Mouse (Mus musculus) brain, adult 10 weeks (tissue): ENCODE measurements around the gene Pard3b. TPM values are rescaled to one million over a fixed set of nuclear protein-coding genes. Genes with fewer than 3 reads are reported as not detected.

Source experiments
- polyA plus RNA-seq: library from polyadenylated mRNA; stranded (reverse); fragments of 350-450 nt; fragmentation: Illumina TruSeq; extraction: RNeasy Lipid Tissue Mini Kit (QIAGEN cat#74804); gene quantifications from one replicate; pipeline ENCODE4 v1.2.3, GENCODE M21; 2015; ENCODE audit warnings: low read depth, low replicate concordance

Pard3b gene
- 0.98 TPM for polyA plus RNA-seq

DNA sequence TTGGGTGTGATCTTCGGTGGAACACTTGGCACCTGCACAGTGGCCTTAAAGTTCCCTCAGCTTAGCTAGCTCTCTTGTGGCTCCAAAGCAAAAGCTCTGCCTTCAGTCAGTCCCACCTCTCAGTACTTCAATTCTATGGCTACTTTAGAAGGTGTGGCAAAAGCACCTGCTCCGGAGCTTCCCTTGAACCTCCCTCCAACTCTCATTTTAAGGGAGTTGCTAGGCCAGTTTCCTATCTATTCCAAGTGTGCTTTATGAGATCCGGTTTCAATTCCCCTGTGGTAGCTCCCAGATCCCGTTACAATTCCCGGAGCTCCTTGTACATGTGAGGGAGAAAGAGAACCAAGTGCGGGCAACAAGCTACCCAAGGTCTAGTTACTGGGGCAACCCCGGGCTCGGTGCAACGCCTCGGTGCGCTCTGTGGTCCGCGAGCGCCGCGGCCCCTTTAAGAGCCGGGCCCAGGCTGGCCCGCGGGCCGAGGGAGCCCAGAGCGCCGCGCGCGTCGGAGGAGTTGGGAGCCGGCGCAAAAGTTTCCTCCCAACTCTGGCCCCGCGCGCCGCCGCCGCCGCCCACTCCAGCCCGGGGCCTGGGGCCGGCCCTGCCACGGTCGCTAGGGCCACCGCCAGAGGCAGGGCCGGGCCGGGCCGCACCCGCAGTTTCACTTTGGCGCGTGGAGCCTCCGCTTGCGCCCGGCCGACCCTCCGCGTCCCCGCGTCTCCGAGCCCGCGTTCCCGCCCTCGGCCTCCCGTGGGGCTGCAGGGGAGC is at the start of gene Pard3b:
Pard3b (plus strand) TSS at position 478 of the 765 bp plus-strand sequence.

